Mouse (Mus musculus): ENCODE data around the gene Cope.

GRCm38 (mm10) chr8:70281001-70281400, 21.3 kb upstream of the Cope start:
- TF ChIP-seq CTCF (IDR thresholded peaks at IDR 0.05; ENCODE audit: extremely low read depth, insufficient read length, insufficient replicate concordance, low read depth, low read length) (no peak), POLR2A (IDR thresholded peaks at IDR 0.05; ENCODE audit: low read depth, low read length) (no peak)
